Mouse (Mus musculus) kidney, postnatal 36 days (tissue): Measurements from ENCODE around the gene BC049762.

ENCODE experiments used
- DNase-seq, 2 experiments: peaks; one replicate each; pipeline ENCODE4 v3.0.0; 2021 to 2022; ENCODE audit warnings: mixed read lengths in 2 of 2

BC049762 gene

DNA sequence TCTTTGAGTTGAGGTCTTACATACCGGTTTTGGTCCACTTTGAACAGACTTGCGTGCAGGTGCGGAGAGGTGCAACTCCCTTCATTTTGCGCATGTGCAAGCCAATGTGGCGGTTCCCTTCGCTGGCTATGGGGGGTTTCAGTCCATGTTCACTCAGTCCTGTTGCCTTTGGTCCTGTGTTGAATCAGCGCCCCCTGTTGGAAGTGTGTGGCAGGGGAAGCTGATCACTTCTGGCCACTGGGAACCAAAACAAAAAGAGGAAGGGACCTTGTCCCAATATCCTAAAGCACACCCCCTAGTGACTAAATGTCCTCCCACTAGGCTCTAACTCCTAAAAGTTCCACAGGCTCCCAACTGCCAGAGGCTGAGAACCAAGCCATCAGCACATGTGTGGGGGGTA is 48.8 kb downstream of the BC049762 start:
- DNase-seq, result no peak

DNA sequence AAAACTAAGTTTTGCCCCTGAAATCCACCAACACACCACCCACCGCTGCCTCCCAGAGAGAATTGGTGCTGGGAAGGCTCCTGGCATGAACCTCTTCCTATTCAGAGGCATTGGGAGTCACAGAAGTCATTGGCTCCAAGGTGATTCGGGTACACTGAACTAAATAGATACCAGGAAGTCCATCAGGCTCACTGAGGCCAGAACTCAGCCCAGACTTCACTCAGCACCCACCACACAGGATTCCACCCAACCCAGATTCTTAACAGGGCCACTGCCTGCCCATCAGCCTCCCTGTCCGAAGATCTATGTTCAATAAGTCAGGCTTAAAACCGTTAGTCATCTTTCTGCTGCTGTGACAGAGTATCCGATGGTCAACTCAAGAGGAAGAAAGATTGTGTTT is 51.4 kb downstream of the BC049762 start:
- DNase-seq, result no peak

DNA sequence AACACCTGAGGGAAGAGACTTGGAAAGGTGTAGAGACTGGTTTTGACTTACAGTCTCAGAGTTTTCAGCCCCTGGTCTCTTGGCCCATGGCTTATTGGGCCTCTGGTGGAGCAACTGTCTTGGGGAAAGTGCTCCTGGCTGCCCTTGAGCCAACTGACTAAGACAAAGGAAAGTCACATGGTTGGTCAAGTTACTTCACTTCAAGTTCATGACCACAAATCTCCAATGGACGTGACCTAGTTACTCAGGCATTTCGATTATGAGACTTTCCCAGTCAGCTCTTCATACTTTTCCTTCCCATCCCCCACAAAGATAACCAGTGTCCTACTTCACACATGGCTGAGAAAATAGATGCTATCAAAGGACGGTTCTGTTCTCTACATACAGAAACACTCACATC is 55.1 kb downstream of the BC049762 start:
- no peak for DNase-seq
